Mouse (Mus musculus) liver, embryonic 14.5 days (tissue): Measurements from ENCODE around the gene Polr2f.

Experiments used
- CTCF ChIP-seq: IDR thresholded peaks from 2 replicates; pipeline ENCODE4 v1.5.1; 2016; ENCODE audit warnings: antibody characterized with exemption, low read depth, control low read depth
- EP300 ChIP-seq: IDR thresholded peaks from 2 replicates; pipeline ENCODE4 v1.6.1; 2016; ENCODE audit warnings: antibody characterized with exemption, low read depth

DNA sequence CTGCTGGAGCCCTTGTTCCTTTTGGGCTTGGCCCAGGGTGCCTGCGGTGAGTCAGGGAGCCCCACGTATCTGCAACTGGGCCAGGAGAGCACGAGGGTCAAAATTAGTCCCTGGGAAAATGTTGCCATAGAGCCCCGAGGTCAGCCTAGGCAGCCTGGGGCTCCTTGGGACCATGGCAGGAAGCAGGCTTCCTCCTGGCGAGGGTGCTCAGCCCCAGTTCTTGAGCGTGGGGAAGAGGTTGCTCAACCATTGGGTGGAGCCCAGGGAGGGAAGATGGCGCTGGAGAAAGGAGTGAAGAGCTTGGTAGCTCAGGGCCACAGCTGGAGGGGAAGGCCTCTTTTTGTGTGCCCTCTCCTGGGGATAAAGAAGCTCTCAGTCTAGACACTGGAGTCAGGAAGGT is 21.5 kb downstream of the Polr2f start:
- TF ChIP-seq CTCF (no peak), EP300 (no peak)
